In genomic region chr15:83122566-83123145, GRCm38 (mm10) we compare ENCODE assay signal across 8 mouse cellular contexts. TPM values are rescaled to one million over a fixed set of nuclear protein-coding genes. Genes with fewer than 3 reads are reported as not detected.
DNase-seq lines count a peak whose midpoint lies in the region; ATAC-seq and TF ChIP-seq lines count a peak whose summit lies in the region.

TSS of gene Rrp7a (minus strand) at chr15:83122801.

- peak; percentile 79 for TF ChIP-seq POLR2A in heart, adult 2 months (IDR thresholded peaks at IDR 0.05; ENCODE audit: insufficient read depth, low read depth, low read length)

- WGBS in embryonic facial prominence, embryonic 13.5 days, result 9% methylated on average over 32 of the region's 32 CpGs
- 6% methylated on average over 32 of the region's 32 CpGs for WGBS in heart, adult 2 months
- 9% methylated on average over 32 of the region's 32 CpGs for WGBS in limb, embryonic 13.5 days
- 8% methylated on average over 31 of the region's 32 CpGs for WGBS in midbrain, embryonic 16.5 days

- 0 out of 2 replicates have a peak, but pooled peaks have one; percentile 29 for TF ChIP-seq EP300 in heart, adult 2 months (IDR thresholded peaks at IDR 0.05; ENCODE audit: insufficient read depth, low read depth, low read length)

- peak within 1 kb of the TSS; percentile 86 for H3K4me3 ChIP-seq in embryonic facial prominence, embryonic 13.5 days
- H3K4me3 ChIP-seq in heart, adult 2 months, result peak within 1 kb of the TSS; percentile 95
- H3K4me3 ChIP-seq in limb, embryonic 13.5 days, result peak within 1 kb of the TSS; percentile 79
- H3K4me3 ChIP-seq in midbrain, embryonic 16.5 days (ENCODE audit: low read depth, low read length), result peak within 1 kb of the TSS; percentile 56

- H3K27me3 ChIP-seq in embryonic facial prominence, embryonic 13.5 days, result no peaks in the 10 kb centered on the region
- no peaks in the 10 kb centered on the region for H3K27me3 ChIP-seq in heart, adult 2 months (ENCODE audit: control insufficient read depth, insufficient read depth, low read length)
- no peaks in the 10 kb centered on the region for H3K27me3 ChIP-seq in limb, embryonic 13.5 days
- no peaks in the 10 kb centered on the region for H3K27me3 ChIP-seq in midbrain, embryonic 16.5 days (ENCODE audit: control insufficient read depth, insufficient read depth, low read depth, low read length)

- no peak for TF ChIP-seq CTCF in heart, adult 2 months (IDR thresholded peaks at IDR 0.05)

- ATAC-seq in embryonic facial prominence, embryonic 13.5 days (ENCODE audit: insufficient number of reproducible peaks, insufficient read depth, low FRiP score, low TSS enrichment, low read depth), result peak; percentile 73
- peak; percentile 85 for ATAC-seq in limb, embryonic 13.5 days (ENCODE audit: low FRiP score, low read depth)
- ATAC-seq in midbrain, embryonic 16.5 days, result peak; percentile 90

- intact Hi-C loops in heart, adult 2 months (cut with DNase I), result loop anchor here (1.0 kb wide), 1 partner anchor 27 kb away; the partner anchor contains the start of gene Poldip3

- peak; percentile 96 for DNase-seq in 3134 (ENCODE audit: extremely low read depth, insufficient read length, low spot score)
- DNase-seq in adrenal gland, postnatal 36 days, result peak; percentile 97 to 98
- DNase-seq in heart, adult 2 months, result peak; percentile 94 to 98
- DNase-seq in kidney, adult 8-10 months, result peak; percentile 91 to 95
- peak; percentile 80 to 90 for DNase-seq in spleen, postnatal 10 days (ENCODE audit: low spot score in 2 of 2)

- H3K27ac ChIP-seq in embryonic facial prominence, embryonic 13.5 days, result peak within 1 kb of the TSS; percentile 85
- peak within 1 kb of the TSS; percentile 74 for H3K27ac ChIP-seq in heart, adult 2 months
- peak within 1 kb of the TSS; percentile 65; the same call in 1 of the 2 replicates for H3K27ac ChIP-seq in limb, embryonic 13.5 days
- peak within 1 kb of the TSS; percentile 69 for H3K27ac ChIP-seq in midbrain, embryonic 16.5 days (ENCODE audit: low read length)

- H3K9ac ChIP-seq in embryonic facial prominence, embryonic 13.5 days, result peak within 1 kb of the TSS; percentile 82
- H3K9ac ChIP-seq in heart, adult 2 months (ENCODE audit: low read depth, low read length), result peak within 1 kb of the TSS; percentile 84
- peak within 1 kb of the TSS; percentile 72 for H3K9ac ChIP-seq in limb, embryonic 13.5 days
- peak within 1 kb of the TSS; percentile 59 for H3K9ac ChIP-seq in midbrain, embryonic 16.5 days (ENCODE audit: low read depth, low read length)

- peaks cover 8% of the 10 kb centered on the region for H3K4me1 ChIP-seq in embryonic facial prominence, embryonic 13.5 days
- no peaks in the 10 kb centered on the region for H3K4me1 ChIP-seq in heart, adult 2 months (ENCODE audit: control insufficient read depth, insufficient read depth, low read length)
- peaks cover 9% of the 10 kb centered on the region for H3K4me1 ChIP-seq in limb, embryonic 13.5 days
- peaks cover 8% of the 10 kb centered on the region for H3K4me1 ChIP-seq in midbrain, embryonic 16.5 days (ENCODE audit: control insufficient read depth, insufficient read depth, low read length)

- H3K36me3 ChIP-seq in embryonic facial prominence, embryonic 13.5 days, result peaks cover 50% of the 10 kb centered on the region
- H3K36me3 ChIP-seq in heart, adult 2 months (ENCODE audit: control insufficient read depth, insufficient read depth, low read length), result no peaks in the 10 kb centered on the region
- H3K36me3 ChIP-seq in limb, embryonic 13.5 days, result peaks cover 52% of the 10 kb centered on the region
- H3K36me3 ChIP-seq in midbrain, embryonic 16.5 days (ENCODE audit: control insufficient read depth, insufficient read depth, low read length), result peaks cover 21% of the 10 kb centered on the region

- no peaks in the 10 kb centered on the region for H3K9me3 ChIP-seq in embryonic facial prominence, embryonic 13.5 days
- H3K9me3 ChIP-seq in limb, embryonic 13.5 days, result no peaks in the 10 kb centered on the region
- H3K9me3 ChIP-seq in midbrain, embryonic 16.5 days (replicated peaks; ENCODE audit: control insufficient read depth, low read length, poor library complexity, severe bottlenecking), result no peaks in the 10 kb centered on the region

- H3K79me2 ChIP-seq in heart, adult 2 months (replicated peaks; ENCODE audit: control insufficient read depth, insufficient read depth, low read length), result no peaks in the 10 kb centered on the region

- peak within 1 kb of the TSS; percentile 66 for H3K4me2 ChIP-seq in embryonic facial prominence, embryonic 13.5 days
- H3K4me2 ChIP-seq in limb, embryonic 13.5 days (replicated peaks), result peak within 1 kb of the TSS; percentile 82
- H3K4me2 ChIP-seq in midbrain, embryonic 16.5 days (ENCODE audit: low read length), result peak within 1 kb of the TSS; percentile 84

RNA-seq across cellular contexts. Expression of gene Rrp7a, which starts in this region (rescaled TPM):
- 100 to 1,000 TPM; 108 to 127 TPM for total RNA-seq in adrenal gland, postnatal 36 days (2021)
- polyA plus RNA-seq in embryonic facial prominence, embryonic 13.5 days (2015; fragmentation: Nextera tagmentation; extraction: Ambion mirVana), result 53.8 and 67.7 TPM in 2 replicates
- 10 to 100 TPM; 39.9 to 40.9 TPM for total RNA-seq in heart, adult 2 months (2021)
- polyA plus RNA-seq in heart, adult 2 months (2012; rRNA removed), result 60.0 and 62.0 TPM in 2 replicates
- polyA plus RNA-seq in limb, embryonic 13.5 days (2015; fragmentation: Nextera tagmentation; extraction: Ambion mirVana), result 59.4 and 63.9 TPM in 2 replicates
- polyA plus RNA-seq in midbrain, embryonic 16.5 days (2015; fragmentation: Nextera tagmentation; extraction: Ambion mirVana), result 90.6 and 93.0 TPM in 2 replicates

Comparison
In these comparisons a context has a peak if more than half of its experiments do, and no peak if none do; other contexts are left out.
1. Peak in every context shown above with its lines: DNase-seq, ATAC-seq, H3K4me3 ChIP-seq and H3K27ac ChIP-seq.